Mouse (Mus musculus) heart, embryonic 11.5 days (tissue): ENCODE results near the gene Tomm40. TPM values are rescaled to one million over a fixed set of nuclear protein-coding genes. Genes with fewer than 3 reads are reported as not detected.

Experiments used
- ATAC-seq: fragments of 200-750 bp; cut with Nextera tagmentation; replicated peaks from 2 replicates; pipeline ENCODE4 v1.8.0; 2017; ENCODE audit warnings: moderate library complexity; ENCODE audit not compliant: insufficient number of reproducible peaks, low FRiP score, low TSS enrichment
- H3K27ac ChIP-seq: fragments of 300-500 bp; sonication (generic); 2 replicates; pipeline ENCODE4 v1.5.1; 2014; ENCODE audit warnings: mild to moderate bottlenecking, low read depth, low read length
- H3K27me3 ChIP-seq: fragments of 300-500 bp; sonication (generic); 2 replicates; pipeline ENCODE4 v1.6.1; 2014; ENCODE audit warnings: mild to moderate bottlenecking, low read length, mixed read lengths; ENCODE audit not compliant: control insufficient read depth, insufficient read depth
- H3K36me3 ChIP-seq: fragments of 300-500 bp; sonication (generic); 2 replicates; pipeline ENCODE4 v1.6.1; 2014; ENCODE audit warnings: mild to moderate bottlenecking, low read length, moderate library complexity, mixed read lengths; ENCODE audit not compliant: control insufficient read depth, insufficient read depth
- H3K4me1 ChIP-seq: fragments of 300-500 bp; sonication (generic); 2 replicates; pipeline ENCODE4 v1.6.1; 2014; ENCODE audit warnings: low read length; ENCODE audit not compliant: control insufficient read depth, insufficient read depth
- H3K4me2 ChIP-seq: fragments of 300-500 bp; sonication (generic); 2 replicates; pipeline ENCODE4 v1.6.1; 2014; ENCODE audit warnings: mild to moderate bottlenecking, moderate library complexity
- H3K4me3 ChIP-seq: fragments of 300-500 bp; sonication (generic); 2 replicates; pipeline ENCODE4 v1.5.1; 2014; ENCODE audit warnings: low read depth, low read length
- H3K9ac ChIP-seq: fragments of 300-500 bp; sonication (generic); 2 replicates; pipeline ENCODE4 v1.6.1; 2014; ENCODE audit warnings: mild to moderate bottlenecking, low read depth, low read length, moderate library complexity
- H3K9me3 ChIP-seq: fragments of 300-500 bp; sonication (generic); replicated peaks from 2 replicates; pipeline ENCODE4 v1.6.1; 2016; ENCODE audit warnings: low read length; ENCODE audit not compliant: control insufficient read depth
- WGBS: fragments of 180-500 bp; shearing (Covaris S2); extraction: QIAGEN DNeasy Blood & Tissue Kit; methylation state at CpG from one replicate; pipeline ENCODE4 v1.1.7; 2014; ENCODE audit not compliant: insufficient replicate concordance; 5-methylcytosine and 5-hydroxymethylcytosine counted together
- polyA plus RNA-seq: library from polyadenylated mRNA; unstranded; fragments of >200 nt; fragmentation: Nextera tagmentation; extraction: Ambion mirVana; gene quantifications from 2 replicates; pipeline ENCODE4 v1.2.1, GENCODE M21; 2014

Gene Tomm40
- polyA plus RNA-seq, 1 experiment from 2014 or later: 154 TPM

GRCm38 (mm10) chr7:19696336-19696873 lies 18.8 kb downstream of the Tomm40 start:
- Histone ChIP-seq H3K36me3 (peaks cover 6% of the 10 kb centered on the region), H3K4me1 (peaks cover 48% of the 10 kb centered on the region), H3K27ac (0 out of 2 replicates have a peak overlapping the region, but pooled peaks have one; percentile 88), H3K4me2 (no peak overlapping the region), H3K9ac (no peak overlapping the region), H3K9me3 (no peaks in the 10 kb centered on the region), H3K4me3 (no peak overlapping the region), H3K27me3 (no peaks in the 10 kb centered on the region)
- ATAC-seq: no peak
- 86% methylated on average over 34 of the region's 34 CpGs for WGBS

DNA sequence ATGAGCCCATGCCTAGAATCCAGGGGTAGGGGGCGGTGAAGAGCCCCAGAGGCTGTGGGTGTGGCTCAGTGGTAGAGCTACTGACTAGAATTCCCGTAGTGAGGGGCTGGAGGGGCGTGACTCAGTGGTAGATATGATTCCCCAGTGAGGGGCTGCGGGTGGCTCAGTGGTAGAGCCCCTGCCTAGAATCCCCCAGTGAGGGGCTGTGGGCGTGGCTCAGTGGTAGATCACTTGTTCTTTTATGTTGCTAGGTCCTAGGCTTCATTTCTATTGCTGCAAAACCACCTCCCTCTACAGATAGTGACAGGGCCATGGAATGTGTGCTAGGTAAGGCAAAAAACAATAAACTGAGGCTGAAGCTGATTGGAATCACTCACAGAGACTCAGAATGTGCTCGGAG lies 19.4 kb downstream of the Tomm40 start:
- Histone ChIP-seq H3K9me3 (no peaks in the 10 kb centered on the region), H3K4me1 (peaks cover 44% of the 10 kb centered on the region), H3K4me2 (no peak overlapping the region), H3K27ac (0 out of 2 replicates have a peak overlapping the region, but pooled peaks have one; percentile 88), H3K36me3 (peaks cover 6% of the 10 kb centered on the region), H3K27me3 (no peaks in the 10 kb centered on the region), H3K9ac (no peak overlapping the region), H3K4me3 (no peak overlapping the region)
- no peak for ATAC-seq
- WGBS: 58% methylated on average over 6 of the region's 6 CpGs

DNA sequence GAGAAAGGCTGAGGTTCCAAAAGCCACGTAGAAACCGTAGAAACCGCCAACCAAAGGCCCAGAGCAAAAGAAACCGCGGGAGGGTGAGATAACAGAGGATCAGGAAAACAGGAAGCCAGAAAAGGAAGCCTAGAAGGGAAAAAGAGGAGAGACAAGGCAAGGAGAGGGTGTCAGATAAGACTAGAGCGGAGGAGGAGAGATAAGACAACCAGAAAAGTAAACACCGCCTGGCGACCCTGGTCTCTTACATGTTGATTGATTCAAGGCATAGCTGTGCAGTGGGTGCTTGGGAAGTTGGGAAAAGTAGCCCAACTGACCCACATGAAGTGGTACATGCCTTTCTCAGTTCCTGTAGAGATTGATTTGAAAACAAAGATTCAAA lies 20.0 kb downstream of the Tomm40 start:
- H3K4me1 ChIP-seq: peaks cover 38% of the 10 kb centered on the region
- no peaks in the 10 kb centered on the region for H3K27me3 ChIP-seq
- peak overlapping the region; percentile 25 for H3K4me2 ChIP-seq
- ATAC-seq: no peak
- H3K9me3 ChIP-seq: no peaks in the 10 kb centered on the region
- peaks cover 6% of the 10 kb centered on the region for H3K36me3 ChIP-seq
- H3K9ac ChIP-seq: no peak overlapping the region
- H3K27ac ChIP-seq: peak overlapping the region; percentile 88
- H3K4me3 ChIP-seq: no peak overlapping the region
- WGBS: 6% methylated on average over 8 of the region's 8 CpGs

DNA sequence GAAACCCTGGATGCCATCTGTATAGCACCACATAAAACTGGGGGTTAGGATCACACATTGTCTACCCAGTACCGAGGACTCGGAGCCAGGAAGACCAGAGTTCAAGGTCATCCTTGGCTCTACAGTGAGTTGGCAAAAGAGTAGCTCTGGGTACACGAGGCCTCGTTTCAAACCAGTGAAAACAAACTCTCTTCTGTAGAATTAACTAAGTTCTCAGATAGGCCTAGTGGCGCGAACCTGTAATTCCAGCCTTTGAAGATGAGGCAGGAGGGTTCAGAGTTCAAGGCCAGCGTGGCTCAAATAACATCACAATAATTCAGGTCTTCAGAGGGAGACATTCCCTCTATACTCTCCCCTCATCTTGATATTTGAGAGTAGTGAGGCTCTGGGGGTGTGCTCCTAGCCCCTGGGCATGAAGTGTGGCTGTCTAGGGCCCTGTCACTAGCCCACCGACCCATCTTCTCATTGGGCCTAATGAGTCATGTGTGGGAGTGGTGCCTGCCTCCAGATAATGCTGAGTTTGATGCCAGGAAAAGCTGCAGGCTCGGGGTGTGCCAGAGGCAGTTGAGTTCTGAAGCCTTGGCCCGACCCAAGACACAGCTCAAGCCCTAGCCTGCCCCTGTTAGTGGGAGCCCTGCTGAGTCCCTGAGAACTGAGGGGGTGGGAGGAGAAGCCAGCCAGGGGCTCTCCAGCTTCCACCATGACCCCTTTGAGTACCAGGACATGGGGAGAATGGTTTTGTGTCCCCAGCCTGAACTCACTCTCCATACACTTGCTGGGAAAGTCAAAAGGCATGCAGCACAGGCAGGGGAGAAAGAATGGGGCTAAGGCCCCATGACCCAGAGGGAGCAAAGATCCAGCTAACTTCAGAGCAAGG lies 20.7 kb downstream of the Tomm40 start:
- Histone ChIP-seq H3K27ac (peak overlapping the region; percentile 88), H3K4me2 (peak overlapping the region; percentile 25), H3K9me3 (no peaks in the 10 kb centered on the region), H3K4me3 (no peak overlapping the region), H3K27me3 (no peaks in the 10 kb centered on the region), H3K4me1 (peaks cover 38% of the 10 kb centered on the region), H3K36me3 (peaks cover 6% of the 10 kb centered on the region), H3K9ac (no peak overlapping the region)
- 68% methylated on average over 10 of the region's 10 CpGs for WGBS
- ATAC-seq: no peak

- Histone ChIP-seq H3K9me3 (no peaks in the 10 kb centered on the region), H3K4me1 (peaks cover 32% of the 10 kb centered on the region), H3K27me3 (no peaks in the 10 kb centered on the region), H3K9ac (no peak overlapping the region), H3K4me2 (peak overlapping the region; percentile 22; the same call in 1 of the 2 replicates), H3K4me3 (no peak overlapping the region), H3K36me3 (peaks cover 6% of the 10 kb centered on the region), H3K27ac (peak overlapping the region; percentile 54)
- no peak for ATAC-seq
- WGBS: 24% methylated on average over 10 of the region's 10 CpGs
These were observed 21.8 kb downstream of the Tomm40 start for GRCm38 (mm10) chr7:19693421-19693820.

- H3K4me1 ChIP-seq: peaks cover 32% of the 10 kb centered on the region
- H3K36me3 ChIP-seq: peaks cover 6% of the 10 kb centered on the region
- peak within 1 kb of the TSS; percentile 54 for H3K27ac ChIP-seq
- H3K9me3 ChIP-seq: no peaks in the 10 kb centered on the region
- H3K4me2 ChIP-seq: peak within 1 kb of the TSS; percentile 29
- no peak for ATAC-seq
- 43% methylated on average over 28 of the region's 28 CpGs for WGBS
- no peaks in the 10 kb centered on the region for H3K27me3 ChIP-seq
- H3K4me3 ChIP-seq: no peak within 1 kb of the TSS
- no peak within 1 kb of the TSS for H3K9ac ChIP-seq
These were observed 23.1 kb downstream of the Tomm40 start, which contains the start of gene Apoc1 for GRCm38 (mm10) chr7:19691873-19692865. Apoc1 (minus strand) TSS chr7:19692660.

DNA sequence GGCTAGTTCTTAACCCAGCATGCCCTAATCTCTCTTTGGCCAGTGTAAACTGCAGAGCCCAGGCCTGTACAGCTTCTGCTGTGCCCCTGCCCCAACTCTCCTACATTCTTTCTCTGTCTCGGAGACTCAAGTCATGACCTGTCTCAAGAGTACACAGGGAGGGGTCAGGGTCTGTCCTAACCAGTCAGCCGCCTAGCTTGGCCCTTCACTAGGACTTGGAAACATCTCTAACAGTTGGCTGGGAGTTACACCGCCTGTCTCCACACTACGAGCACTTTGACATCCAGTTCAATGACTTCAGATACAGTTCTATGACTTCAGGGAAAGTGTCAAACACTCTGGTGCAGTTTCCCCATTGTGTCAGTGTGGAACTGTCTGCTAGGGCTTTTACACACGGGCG lies 23.8 kb downstream of the Tomm40 start:
- H3K4me2 ChIP-seq: no peak overlapping the region
- H3K9me3 ChIP-seq: no peaks in the 10 kb centered on the region
- H3K4me3 ChIP-seq: no peak overlapping the region
- no peaks in the 10 kb centered on the region for H3K27me3 ChIP-seq
- WGBS: 67% methylated on average over 6 of the region's 6 CpGs
- peaks cover 3% of the 10 kb centered on the region for H3K36me3 ChIP-seq
- H3K27ac ChIP-seq: no peak overlapping the region
- peaks cover 29% of the 10 kb centered on the region for H3K4me1 ChIP-seq
- ATAC-seq: no peak
- H3K9ac ChIP-seq: no peak overlapping the region

- Histone ChIP-seq H3K36me3 (no peaks in the 10 kb centered on the region), H3K27ac (no peak overlapping the region), H3K27me3 (no peaks in the 10 kb centered on the region), H3K9me3 (no peaks in the 10 kb centered on the region), H3K9ac (no peak overlapping the region), H3K4me1 (peaks cover 29% of the 10 kb centered on the region), H3K4me2 (no peak overlapping the region), H3K4me3 (no peak overlapping the region)
- 82% methylated on average over 4 of the region's 4 CpGs for WGBS
- ATAC-seq: no peak
These were observed 24.4 kb downstream of the Tomm40 start for GRCm38 (mm10) chr7:19690845-19691244.
